Mouse (Mus musculus) myocyte (in vitro differentiated cells): ENCODE measurements around the gene Grik4.

ENCODE experiments used
- CEBPB ChIP-seq: IDR thresholded peaks from 2 replicates; pipeline ENCODE4 v1.6.1; 2011; ENCODE audit warnings: mild to moderate bottlenecking, moderate library complexity; ENCODE audit not compliant: poor library complexity, insufficient read depth, severe bottlenecking
- E2F4 ChIP-seq: IDR thresholded peaks from one replicate; pipeline ENCODE4 v1.6.1; 2011; ENCODE audit warnings: mild to moderate bottlenecking, control low read depth, moderate library complexity; ENCODE audit not compliant: insufficient read depth
- MAX ChIP-seq: IDR thresholded peaks from one replicate; pipeline ENCODE4 v1.6.1; 2011; ENCODE audit warnings: low read depth, mild to moderate bottlenecking, control low read depth
- MYOD1 ChIP-seq, 3 experiments: IDR thresholded peaks; one replicate each; pipeline ENCODE4 v1.6.1; 2011; ENCODE audit warnings: control low read depth in 2 of 3, low read depth in 2 of 3, mild to moderate bottlenecking in 2 of 3, moderate library complexity in 1 of 3; ENCODE audit not compliant: insufficient read length in 2 of 3, control insufficient read depth in 1 of 3
- MYOG ChIP-seq, 3 experiments: IDR thresholded peaks; one replicate each; pipeline ENCODE4 v1.6.1; 2011; ENCODE audit warnings: control low read depth in 2 of 3, low read depth in 2 of 3, mild to moderate bottlenecking in 2 of 3; ENCODE audit not compliant: insufficient read length in 2 of 3, control insufficient read depth in 1 of 3, insufficient read depth in 1 of 3
- POLR2A ChIP-seq: IDR thresholded peaks from one replicate; pipeline ENCODE4 v1.6.1; 2011; ENCODE audit warnings: low read depth, mild to moderate bottlenecking, control low read depth, moderate library complexity; ENCODE audit not compliant: insufficient read length
- SRF ChIP-seq: IDR thresholded peaks from one replicate; pipeline ENCODE4 v1.6.1; 2011; ENCODE audit warnings: low read depth; ENCODE audit not compliant: control insufficient read depth, insufficient read length
- TCF12 ChIP-seq: IDR thresholded peaks from one replicate; pipeline ENCODE4 v1.6.1; 2011; ENCODE audit warnings: mild to moderate bottlenecking, control low read depth; ENCODE audit not compliant: poor library complexity, insufficient read depth, severe bottlenecking
- TCF3 ChIP-seq: IDR thresholded peaks from one replicate; pipeline ENCODE4 v1.6.1; 2011; ENCODE audit warnings: low read depth, control low read depth; ENCODE audit not compliant: insufficient read length
- USF1 ChIP-seq: IDR thresholded peaks from one replicate; pipeline ENCODE4 v1.6.1; 2011; ENCODE audit warnings: low read depth, mild to moderate bottlenecking, control low read depth, moderate library complexity

DNA sequence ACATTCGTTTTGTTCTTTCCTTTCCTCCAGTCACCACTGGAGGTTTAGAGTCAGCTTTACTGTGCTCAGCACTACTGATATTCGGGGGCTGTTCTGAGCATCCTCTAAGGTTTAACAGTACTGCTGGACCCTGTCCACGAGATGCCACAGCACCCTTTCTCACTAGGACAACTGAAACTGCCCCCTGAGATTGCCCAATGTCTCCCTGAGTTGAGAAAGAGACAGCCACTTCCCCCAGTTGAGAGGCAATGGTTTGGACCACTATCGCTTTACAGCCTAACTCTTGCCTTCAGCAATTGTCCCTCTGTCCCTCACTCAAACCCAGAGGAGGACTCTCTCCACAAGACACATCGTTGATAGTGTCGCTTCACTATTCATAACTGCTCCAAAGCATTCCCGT is 238.4 kb downstream of the Grik4 start:
- TF ChIP-seq USF1, result no peak
- no peak for TF ChIP-seq MAX
- TF ChIP-seq POLR2A, result no peak
- no peak for TF ChIP-seq E2F4
- no peak for TF ChIP-seq SRF
- TF ChIP-seq MYOG (IDR thresholded peaks at IDR 0.05; ENCODE audit: control insufficient read depth in 1 of 3, insufficient read depth in 1 of 3, insufficient read length in 2 of 3, low read depth in 2 of 3), result no peak
- no peak for TF ChIP-seq TCF12
- no peak for TF ChIP-seq TCF3
- TF ChIP-seq MYOD1 (IDR thresholded peaks at IDR 0.05; ENCODE audit: control insufficient read depth in 1 of 3, insufficient read length in 2 of 3, low read depth in 2 of 3), result no peak
- TF ChIP-seq CEBPB, result no peak
